ENCODE assay signal across 10 mouse cellular contexts in the genomic region with DNA sequence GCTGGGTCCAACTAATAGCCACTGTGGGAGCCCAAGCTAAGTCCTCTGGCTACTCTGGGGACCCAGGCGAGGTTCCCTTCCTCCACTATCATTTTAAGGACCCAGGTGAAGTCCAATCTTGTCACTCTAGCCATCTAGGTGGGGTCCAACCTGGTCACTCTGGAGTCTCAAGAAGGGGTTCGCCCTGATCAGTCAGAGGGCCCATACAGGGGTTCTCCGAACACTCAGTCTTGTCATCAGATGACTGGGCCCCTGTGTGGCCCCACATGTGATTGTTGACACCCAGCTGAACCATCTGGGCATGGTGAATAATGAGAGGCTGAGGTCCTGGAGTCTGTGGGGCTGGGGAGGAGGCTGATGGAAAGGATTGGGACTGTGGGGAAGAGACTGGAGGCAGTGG. TPM values are rescaled to one million over a fixed set of nuclear protein-coding genes. Genes with fewer than 3 reads are reported as not detected.
DNase-seq lines count a peak whose midpoint lies in the region; ATAC-seq and TF ChIP-seq lines count a peak whose summit lies in the region.
"Had no signal": no experiment of that assay in that cellular context is flagged by ENCODE, and none has a peak within 500 bp of the region (broad histone marks: within the 10 kb centered on the region; RNA-seq: fewer than 3 reads in every experiment).

No protein-coding gene starts in this region.

- H3K9ac ChIP-seq in forebrain, embryonic 16.5 days (replicated peaks; ENCODE audit: low read depth, low read length): peak overlapping the region; percentile 42
- H3K9ac ChIP-seq in limb, embryonic 14.5 days (ENCODE audit: low read depth, low read length, severe bottlenecking): no peak overlapping the region
- no peak overlapping the region for H3K9ac ChIP-seq in stomach, embryonic 15.5 days

- H3K4me3 ChIP-seq in megakaryocyte, embryonic 14.5 days (replicated peaks): peak overlapping the region; percentile 90
- peak overlapping the region; percentile 36 for H3K4me3 ChIP-seq in forebrain, embryonic 16.5 days (replicated peaks; ENCODE audit: low read length)
- peak overlapping the region; percentile 37 for H3K4me3 ChIP-seq in limb, embryonic 14.5 days (replicated peaks; ENCODE audit: low read length)
- H3K4me3 ChIP-seq in stomach, embryonic 15.5 days (replicated peaks): peak overlapping the region; percentile 42; the same call in 1 of the 2 replicates

- 71% methylated on average over 3 of the region's 3 CpGs for WGBS in forebrain, embryonic 16.5 days
- WGBS in limb, embryonic 14.5 days: 74% methylated on average over 3 of the region's 3 CpGs
- WGBS in stomach, embryonic 15.5 days: 62% methylated on average over 3 of the region's 3 CpGs

- H3K36me3 ChIP-seq in megakaryocyte, embryonic 14.5 days (replicated peaks; ENCODE audit: low read length): peaks cover 59% of the 10 kb centered on the region
- no peaks in the 10 kb centered on the region for H3K36me3 ChIP-seq in forebrain, embryonic 16.5 days (ENCODE audit: control insufficient read depth, insufficient read depth)
- peaks cover 18% of the 10 kb centered on the region for H3K36me3 ChIP-seq in limb, embryonic 14.5 days (ENCODE audit: control insufficient read depth, insufficient read depth, low read length)
- peaks cover 21% of the 10 kb centered on the region for H3K36me3 ChIP-seq in stomach, embryonic 15.5 days

- no peak for ATAC-seq in megakaryocyte, adult 5-6 weeks (ENCODE audit: poor library complexity, severe bottlenecking)
- ATAC-seq in forebrain, embryonic 16.5 days: peak; percentile 6; the same call in 1 of the 2 replicates
- ATAC-seq in limb, embryonic 14.5 days (ENCODE audit: low FRiP score, low read depth): no peak
- no peak for ATAC-seq in stomach, embryonic 15.5 days (ENCODE audit: insufficient read depth, low FRiP score, low read depth)

- no peaks in the 10 kb centered on the region for H3K9me3 ChIP-seq in megakaryocyte, embryonic 14.5 days
- H3K9me3 ChIP-seq in forebrain, embryonic 16.5 days (ENCODE audit: control insufficient read depth, low read length): no peaks in the 10 kb centered on the region
- H3K9me3 ChIP-seq in limb, embryonic 14.5 days (ENCODE audit: control insufficient read depth, low read length): no peaks in the 10 kb centered on the region
- H3K9me3 ChIP-seq in stomach, embryonic 15.5 days: no peaks in the 10 kb centered on the region

- no peak for DNase-seq in limb, embryonic 14.5 days (ENCODE audit: low spot score)
- no peak for DNase-seq in left cerebral cortex, postnatal 4 days
- no peak for DNase-seq in spleen, postnatal 10 days (ENCODE audit: low spot score in 2 of 2)
- no peak for DNase-seq in gastrocnemius, postnatal 4 days (ENCODE audit: low spot score in 2 of 2)

- H3K27ac ChIP-seq in forebrain, embryonic 16.5 days (ENCODE audit: low read length): no peak overlapping the region; the same call in 1 of the 2 replicates
- H3K27ac ChIP-seq in limb, embryonic 14.5 days (replicated peaks; ENCODE audit: low read depth, low read length): no peak overlapping the region; the same call in 1 of the 2 replicates
- peak overlapping the region; percentile 86; the same call in 1 of the 2 replicates for H3K27ac ChIP-seq in stomach, embryonic 15.5 days

- peak overlapping the region; percentile 64 for H3K4me2 ChIP-seq in forebrain, embryonic 16.5 days (ENCODE audit: low read length)
- H3K4me2 ChIP-seq in limb, embryonic 14.5 days (replicated peaks; ENCODE audit: low read depth, low read length, severe bottlenecking): peak overlapping the region; percentile 71
- peak overlapping the region; percentile 73 for H3K4me2 ChIP-seq in stomach, embryonic 15.5 days

- no peak for TF ChIP-seq POLR2A in limb, embryonic 14.5 days (IDR thresholded peaks at IDR 0.05; ENCODE audit: borderline replicate concordance, extremely low read depth, insufficient read depth, insufficient read length)

- H3K27me3 ChIP-seq in megakaryocyte, embryonic 14.5 days (replicated peaks): no peaks in the 10 kb centered on the region
- no peaks in the 10 kb centered on the region for H3K27me3 ChIP-seq in forebrain, embryonic 16.5 days (replicated peaks; ENCODE audit: control insufficient read depth, insufficient read depth, low read length)
- H3K27me3 ChIP-seq in limb, embryonic 14.5 days (ENCODE audit: control insufficient read depth, insufficient read depth, low read length): no peaks in the 10 kb centered on the region
- H3K27me3 ChIP-seq in stomach, embryonic 15.5 days (replicated peaks): no peaks in the 10 kb centered on the region

- intact Hi-C loops in left cerebral cortex, postnatal 4 days (cut with DNase I): no loop called here

- H3K4me1 ChIP-seq in megakaryocyte, embryonic 14.5 days: peaks cover 85% of the 10 kb centered on the region
- peaks cover 8% of the 10 kb centered on the region for H3K4me1 ChIP-seq in forebrain, embryonic 16.5 days (replicated peaks; ENCODE audit: control insufficient read depth, insufficient read depth, low read length)
- H3K4me1 ChIP-seq in limb, embryonic 14.5 days (ENCODE audit: control insufficient read depth, insufficient read depth, low read length): no peaks in the 10 kb centered on the region; the same call in 1 of the 2 replicates
- peaks cover 24% of the 10 kb centered on the region; the same call in 1 of the 2 replicates for H3K4me1 ChIP-seq in stomach, embryonic 15.5 days

RNA-seq across cellular contexts. Expression of a gene that starts 6.8 kb away (rescaled TPM):
- polyA plus RNA-seq in megakaryocyte, embryonic 14.5 days (2012; ENCODE audit: insufficient read depth, low replicate concordance): 13.7 and 27.2 TPM in 2 replicates
- 14.3 and 15.0 TPM in 2 replicates for total RNA-seq in megakaryocyte, adult 5-6 weeks (2015)
- total RNA-seq in megakaryocyte, adult 5-6 weeks (2017): 6.0 and 6.1 TPM in 2 replicates
- 1.6 and 1.9 TPM in 2 replicates for polyA plus RNA-seq in forebrain, embryonic 16.5 days (2015; fragmentation: Nextera tagmentation; extraction: Ambion mirVana)
- polyA plus RNA-seq in limb, embryonic 14.5 days (2012; rRNA removed): 12.5 and 16.5 TPM in 2 replicates
- 8.2 and 8.7 TPM in 2 replicates for polyA plus RNA-seq in limb, embryonic 14.5 days (2014; fragmentation: Nextera tagmentation; extraction: Ambion mirVana)
- polyA plus RNA-seq in stomach, embryonic 15.5 days (2015; fragmentation: Nextera tagmentation; extraction: Ambion mirVana): 6.6 and 7.8 TPM in 2 replicates
- total RNA-seq in left cerebral cortex, postnatal 4 days (2021): 1 to 10 TPM; 3.4 to 3.7 TPM
- total RNA-seq in gastrocnemius, postnatal 4 days (2021): 1 to 10 TPM; 8.5 to 8.9 TPM

RNA-seq across cellular contexts. Expression of a gene that starts 13.1 kb away (rescaled TPM):
- polyA plus RNA-seq in megakaryocyte, embryonic 14.5 days (2012; ENCODE audit: insufficient read depth, low replicate concordance): 9.5 and 11.2 TPM in 2 replicates
- 10.2 and 11.8 TPM in 2 replicates for total RNA-seq in megakaryocyte, adult 5-6 weeks (2015)
- total RNA-seq in megakaryocyte, adult 5-6 weeks (2017): 15.7 and 16.9 TPM in 2 replicates
- 23.4 and 24.5 TPM in 2 replicates for polyA plus RNA-seq in forebrain, embryonic 16.5 days (2015; fragmentation: Nextera tagmentation; extraction: Ambion mirVana)
- 14.5 and 18.4 TPM in 2 replicates for polyA plus RNA-seq in limb, embryonic 14.5 days (2012; rRNA removed)
- 16.0 and 17.4 TPM in 2 replicates for polyA plus RNA-seq in limb, embryonic 14.5 days (2014; fragmentation: Nextera tagmentation; extraction: Ambion mirVana)
- 12.7 and 13.0 TPM in 2 replicates for polyA plus RNA-seq in stomach, embryonic 15.5 days (2015; fragmentation: Nextera tagmentation; extraction: Ambion mirVana)
- total RNA-seq in left cerebral cortex, postnatal 4 days (2021): 10 to 100 TPM; 41.4 to 45.7 TPM
- 10 to 100 TPM; 98.3 to 99.9 TPM for total RNA-seq in gastrocnemius, postnatal 4 days (2021)

RNA-seq across cellular contexts. Expression of a gene that starts 22.9 kb away (rescaled TPM):
- polyA plus RNA-seq in megakaryocyte, embryonic 14.5 days (2012; ENCODE audit: insufficient read depth, low replicate concordance): 4.6 and 21.3 TPM in 2 replicates
- 7.1 and 9.1 TPM in 2 replicates for total RNA-seq in megakaryocyte, adult 5-6 weeks (2015)
- total RNA-seq in megakaryocyte, adult 5-6 weeks (2017): 28.3 and 29.2 TPM in 2 replicates
- 9.3 and 12.6 TPM in 2 replicates for polyA plus RNA-seq in forebrain, embryonic 16.5 days (2015; fragmentation: Nextera tagmentation; extraction: Ambion mirVana)
- polyA plus RNA-seq in limb, embryonic 14.5 days (2012; rRNA removed): 41.0 and 44.1 TPM in 2 replicates
- 90.1 and 90.3 TPM in 2 replicates for polyA plus RNA-seq in limb, embryonic 14.5 days (2014; fragmentation: Nextera tagmentation; extraction: Ambion mirVana)
- 90.7 and 93.1 TPM in 2 replicates for polyA plus RNA-seq in stomach, embryonic 15.5 days (2015; fragmentation: Nextera tagmentation; extraction: Ambion mirVana)
- 1 to 10 TPM; 4.5 to 6.1 TPM for total RNA-seq in left cerebral cortex, postnatal 4 days (2021)
- total RNA-seq in gastrocnemius, postnatal 4 days (2021): 10 to 100 TPM; 59.0 to 60.6 TPM

RNA-seq across cellular contexts. Expression of a gene that starts 30.3 kb away (rescaled TPM):
- polyA plus RNA-seq in megakaryocyte, embryonic 14.5 days (2012; ENCODE audit: insufficient read depth, low replicate concordance): not detected in 2 replicates
- total RNA-seq in megakaryocyte, adult 5-6 weeks (2015): not detected in 2 replicates
- total RNA-seq in megakaryocyte, adult 5-6 weeks (2017): not detected in 2 replicates
- polyA plus RNA-seq in forebrain, embryonic 16.5 days (2015; fragmentation: Nextera tagmentation; extraction: Ambion mirVana): not detected in 2 replicates
- not detected in 2 replicates for polyA plus RNA-seq in limb, embryonic 14.5 days (2012; rRNA removed)
- polyA plus RNA-seq in limb, embryonic 14.5 days (2014; fragmentation: Nextera tagmentation; extraction: Ambion mirVana): not detected in 2 replicates
- polyA plus RNA-seq in stomach, embryonic 15.5 days (2015; fragmentation: Nextera tagmentation; extraction: Ambion mirVana): not detected in 2 replicates
- total RNA-seq in left cerebral cortex, postnatal 4 days (2021): not detected
- not detected for total RNA-seq in gastrocnemius, postnatal 4 days (2021)
- total RNA-seq: adrenal gland, postnatal 10 days; hematopoietic stem cell, adult 5-6 weeks had no signal

RNA-seq across cellular contexts. Expression of a gene that starts 33.4 kb away (rescaled TPM):
- polyA plus RNA-seq in megakaryocyte, embryonic 14.5 days (2012; ENCODE audit: insufficient read depth, low replicate concordance): 12.4 and 22.6 TPM in 2 replicates
- 39.3 and 52.3 TPM in 2 replicates for total RNA-seq in megakaryocyte, adult 5-6 weeks (2015)
- 83.7 and 101 TPM in 2 replicates for total RNA-seq in megakaryocyte, adult 5-6 weeks (2017)
- 48.1 and 52.2 TPM in 2 replicates for polyA plus RNA-seq in forebrain, embryonic 16.5 days (2015; fragmentation: Nextera tagmentation; extraction: Ambion mirVana)
- polyA plus RNA-seq in limb, embryonic 14.5 days (2012; rRNA removed): 105 and 116 TPM in 2 replicates
- 89.0 and 93.9 TPM in 2 replicates for polyA plus RNA-seq in limb, embryonic 14.5 days (2014; fragmentation: Nextera tagmentation; extraction: Ambion mirVana)
- 103 and 110 TPM in 2 replicates for polyA plus RNA-seq in stomach, embryonic 15.5 days (2015; fragmentation: Nextera tagmentation; extraction: Ambion mirVana)
- 10 to 100 TPM; 12.3 to 16.2 TPM for total RNA-seq in left cerebral cortex, postnatal 4 days (2021)
- 10 to 100 TPM; 39.7 to 41.6 TPM for total RNA-seq in gastrocnemius, postnatal 4 days (2021)

Comparison
In these comparisons a context has a peak if more than half of its experiments do, and no peak if none do; other contexts are left out.
1. H3K4me3 ChIP-seq: peak in every context shown above with its lines; median percentile 90 in megakaryocyte, embryonic 14.5 days; 42 in stomach, embryonic 15.5 days; 37 in limb, embryonic 14.5 days; 36 in forebrain, embryonic 16.5 days.